Mouse (Mus musculus): ENCODE results near the gene Acsl5. TPM values are rescaled to one million over a fixed set of nuclear protein-coding genes. Genes with fewer than 3 reads are reported as not detected.

The Acsl5 gene
- polyA plus RNA-seq, 1 experiment from 2014 or later = 9.9 TPM

DNA sequence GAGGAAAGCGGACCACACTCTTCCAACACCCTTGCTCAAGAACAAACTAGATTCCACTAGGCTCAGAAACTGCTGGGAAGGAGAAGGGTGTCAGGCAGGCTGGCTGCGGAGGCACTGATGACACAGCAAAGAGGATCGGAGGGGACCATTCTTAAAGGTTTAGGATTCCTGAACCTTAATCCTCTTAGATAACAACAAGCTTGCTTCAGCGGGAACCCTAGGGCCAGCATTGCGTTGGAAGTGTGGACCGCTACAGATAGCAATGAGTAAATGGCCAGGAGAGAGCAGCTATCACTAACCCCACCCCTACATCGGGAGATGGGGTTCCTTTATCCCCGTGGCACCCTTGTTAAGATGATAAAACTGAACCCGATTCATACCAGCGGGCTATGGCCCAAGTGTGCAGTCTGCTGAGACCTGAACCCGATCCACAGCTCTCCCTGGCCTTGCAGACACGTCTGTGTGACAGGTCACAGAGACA, 33.0 kb upstream of the Acsl5 start:
- no peak; the same call in none of the 2 replicates for ATAC-seq (replicated peaks)
- Histone ChIP-seq H3K36me3 (no peaks in the 10 kb centered on the region), H3K9ac (replicated peaks) (peak overlapping the region; percentile 37), H3K9me3 (no peaks in the 10 kb centered on the region), H3K27ac (replicated peaks) (no peak overlapping the region), H3K27me3 (no peaks in the 10 kb centered on the region), H3K4me3 (peak overlapping the region; percentile 40), H3K4me2 (replicated peaks) (peak overlapping the region; percentile 51), H3K4me1 (no peaks in the 10 kb centered on the region)
- WGBS = 13% methylated on average over 12 of the region's 12 CpGs

DNA sequence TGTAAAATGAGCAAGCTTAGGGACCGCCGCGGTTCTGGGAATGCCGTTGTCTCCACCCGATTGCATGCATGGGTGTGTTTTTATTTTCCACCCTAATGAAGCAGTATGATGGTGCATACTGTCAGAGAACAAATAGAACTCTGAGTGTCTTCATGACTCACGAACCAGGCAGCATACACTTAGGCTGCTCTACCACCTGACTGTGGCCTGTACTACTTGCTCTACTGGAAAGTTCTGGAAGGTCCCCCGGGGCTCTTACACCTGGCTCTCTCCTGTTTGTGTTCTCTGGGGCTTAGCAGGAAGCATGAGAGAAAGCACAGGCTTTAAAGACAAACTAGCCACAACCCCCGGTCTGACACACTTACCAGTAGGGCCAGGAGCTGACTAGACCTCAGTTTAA, 32.4 kb upstream of the Acsl5 start:
- H3K27ac ChIP-seq (replicated peaks) = no peak overlapping the region
- H3K4me2 ChIP-seq (replicated peaks) = 0 out of 2 replicates have a peak overlapping the region, but pooled peaks have one; percentile 51
- no peaks in the 10 kb centered on the region for H3K36me3 ChIP-seq
- H3K4me3 ChIP-seq = no peak overlapping the region
- no peak for ATAC-seq (replicated peaks)
- H3K27me3 ChIP-seq = no peaks in the 10 kb centered on the region
- H3K9me3 ChIP-seq = no peaks in the 10 kb centered on the region
- 73% methylated on average over 8 of the region's 8 CpGs for WGBS
- H3K4me1 ChIP-seq = no peaks in the 10 kb centered on the region
- H3K9ac ChIP-seq (replicated peaks) = no peak overlapping the region

DNA sequence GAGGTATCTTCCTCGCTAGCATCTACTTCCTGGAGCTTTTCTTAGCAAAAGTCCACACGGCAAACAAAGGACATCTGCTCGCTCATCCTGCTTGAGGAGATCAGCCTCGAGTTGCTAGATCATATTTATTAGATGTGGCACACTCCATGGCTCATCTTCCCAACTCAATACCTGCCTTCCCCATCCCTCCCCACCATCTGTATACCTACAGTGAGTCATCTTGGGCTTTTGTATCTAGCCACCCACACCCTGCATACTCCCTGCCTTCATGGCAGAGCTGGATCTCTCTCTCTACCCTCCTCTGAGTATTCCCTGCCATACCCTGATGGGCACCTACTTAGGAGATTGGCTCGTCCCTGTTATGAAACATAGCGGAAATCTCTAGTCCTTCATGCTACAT, 30.5 kb upstream of the Acsl5 start:
- H3K4me2 ChIP-seq (replicated peaks) = no peak overlapping the region
- no peak overlapping the region for H3K9ac ChIP-seq (replicated peaks)
- WGBS = 86% methylated on average over 6 of the region's 6 CpGs
- H3K4me1 ChIP-seq = no peaks in the 10 kb centered on the region
- no peaks in the 10 kb centered on the region for H3K27me3 ChIP-seq
- no peak overlapping the region for H3K4me3 ChIP-seq
- H3K36me3 ChIP-seq = no peaks in the 10 kb centered on the region
- H3K27ac ChIP-seq (replicated peaks) = no peak overlapping the region
- H3K9me3 ChIP-seq = no peaks in the 10 kb centered on the region
- no peak for ATAC-seq (replicated peaks)

DNA sequence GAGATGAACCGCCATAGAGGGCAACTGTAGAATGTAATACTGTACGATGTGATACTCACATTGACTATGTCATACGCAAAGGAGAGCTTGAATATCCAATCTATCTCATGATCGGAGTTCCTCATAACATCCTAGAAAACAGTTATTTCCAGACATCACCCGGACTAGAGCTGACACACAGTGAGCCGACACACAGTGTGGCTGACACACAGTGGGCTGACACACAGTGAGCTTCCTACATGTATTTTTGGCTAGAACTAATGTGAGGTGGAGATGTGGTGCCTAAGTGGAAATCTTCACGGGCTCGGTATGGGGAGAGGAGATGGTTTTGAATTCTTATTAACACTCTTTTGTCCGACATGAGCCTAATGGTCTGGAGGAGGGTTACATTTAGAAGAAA, 29.5 kb upstream of the Acsl5 start:
- Histone ChIP-seq H3K27me3 (no peaks in the 10 kb centered on the region), H3K27ac (replicated peaks) (no peak overlapping the region), H3K9ac (replicated peaks) (no peak overlapping the region), H3K4me3 (no peak overlapping the region), H3K4me1 (no peaks in the 10 kb centered on the region), H3K36me3 (no peaks in the 10 kb centered on the region), H3K4me2 (replicated peaks) (no peak overlapping the region), H3K9me3 (no peaks in the 10 kb centered on the region)
- no peak for ATAC-seq (replicated peaks)
- 91% methylated on average over 9 of the region's 9 CpGs for WGBS

DNA sequence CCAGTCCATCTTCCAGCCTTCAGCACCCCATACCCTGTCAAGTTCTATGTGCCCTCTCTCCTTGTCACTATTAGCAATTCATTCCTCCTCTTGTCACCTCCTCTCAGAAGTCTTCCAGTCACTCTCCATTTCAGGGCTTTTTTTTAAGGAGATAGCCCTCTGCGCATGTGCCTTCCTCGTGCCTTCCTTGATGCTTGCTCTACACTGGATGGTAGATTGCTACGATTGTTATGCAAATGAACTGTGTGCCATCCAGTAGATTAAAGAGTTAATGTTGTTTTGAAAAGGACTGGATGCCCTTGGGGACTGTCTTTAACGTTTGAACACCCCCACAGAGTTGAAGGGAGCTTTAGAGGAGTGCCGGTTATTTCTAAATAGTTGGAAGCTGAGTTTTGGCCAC, 25.1 kb upstream of the Acsl5 start:
- no peaks in the 10 kb centered on the region for H3K36me3 ChIP-seq
- ATAC-seq (replicated peaks) = no peak
- no peak overlapping the region for H3K4me2 ChIP-seq (replicated peaks)
- H3K9me3 ChIP-seq = no peaks in the 10 kb centered on the region
- H3K4me1 ChIP-seq = no peaks in the 10 kb centered on the region
- no peak overlapping the region for H3K4me3 ChIP-seq
- H3K27ac ChIP-seq (replicated peaks) = no peak overlapping the region
- no peaks in the 10 kb centered on the region for H3K27me3 ChIP-seq
- WGBS = 61% methylated on average over 5 of the region's 5 CpGs
- no peak overlapping the region for H3K9ac ChIP-seq (replicated peaks)

DNA sequence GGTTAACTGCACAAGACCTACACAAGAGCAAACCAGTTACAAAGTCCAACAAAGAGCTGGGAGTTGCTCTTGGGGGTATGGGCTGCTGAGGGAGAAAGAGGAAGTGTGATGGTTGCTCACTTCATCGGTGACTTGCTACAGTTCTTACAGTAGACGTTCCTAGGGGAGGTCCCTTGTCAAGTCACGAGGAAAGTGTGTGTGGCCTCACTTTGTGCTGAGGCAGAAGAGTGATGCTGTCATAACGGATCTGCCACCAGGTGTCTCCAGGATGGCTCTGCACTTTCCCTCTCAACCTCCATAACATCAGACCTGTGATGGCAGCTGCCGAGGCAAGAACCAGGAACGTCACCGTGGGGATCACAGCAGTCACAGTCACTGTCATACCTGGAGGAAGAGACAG, 24.6 kb upstream of the Acsl5 start:
- Histone ChIP-seq H3K9me3 (no peaks in the 10 kb centered on the region), H3K4me1 (no peaks in the 10 kb centered on the region), H3K4me2 (replicated peaks) (no peak overlapping the region), H3K27me3 (no peaks in the 10 kb centered on the region), H3K27ac (replicated peaks) (no peak overlapping the region), H3K4me3 (no peak overlapping the region), H3K36me3 (no peaks in the 10 kb centered on the region), H3K9ac (replicated peaks) (no peak overlapping the region)
- ATAC-seq (replicated peaks) = no peak
- 88% methylated on average over 7 of the region's 7 CpGs for WGBS

DNA sequence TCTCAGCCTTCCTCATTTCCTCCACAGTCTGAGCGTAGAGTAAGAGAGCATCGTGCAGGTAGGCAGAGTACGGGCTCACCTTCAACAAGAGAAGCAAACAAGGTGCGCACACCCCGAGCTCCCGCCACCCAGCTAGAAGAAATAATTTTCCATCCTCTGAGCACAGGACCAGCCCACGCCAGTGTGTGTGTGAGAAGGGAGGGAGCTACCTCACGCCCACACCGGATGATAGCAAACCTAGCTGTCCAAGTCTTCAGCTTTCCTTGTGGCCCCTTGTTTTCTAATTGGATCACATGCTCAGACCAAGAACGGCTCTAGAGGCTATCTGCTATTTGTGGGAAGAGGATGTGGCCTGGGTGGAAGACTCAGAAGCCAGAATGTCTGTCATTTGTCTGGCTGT, 20.7 kb upstream of the Acsl5 start:
- no peaks in the 10 kb centered on the region for H3K27me3 ChIP-seq

DNA sequence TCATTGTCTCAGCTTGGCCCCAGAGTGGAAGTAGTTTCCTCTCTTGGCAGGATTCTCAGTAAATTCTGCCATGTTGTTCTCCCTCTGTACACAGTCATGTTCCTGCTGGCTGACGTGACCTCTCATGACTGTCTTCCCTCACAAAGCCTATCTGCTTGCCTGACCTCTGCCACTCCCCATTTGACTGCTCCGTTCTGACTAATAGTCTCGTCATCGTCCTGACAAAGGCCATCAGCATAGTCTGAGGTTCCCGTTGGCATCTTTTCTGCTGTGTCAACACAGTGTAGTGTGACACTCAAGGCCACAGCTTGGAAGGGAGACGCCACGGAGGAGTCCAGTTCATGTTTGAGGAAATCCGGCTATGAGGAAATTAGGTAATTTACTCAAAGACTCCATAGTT, 19.6 kb upstream of the Acsl5 start:
- no peaks in the 10 kb centered on the region for H3K4me1 ChIP-seq
- H3K27ac ChIP-seq (replicated peaks) = no peak overlapping the region
- H3K9me3 ChIP-seq = no peaks in the 10 kb centered on the region
- no peak overlapping the region for H3K9ac ChIP-seq (replicated peaks)
- WGBS = 72% methylated on average over 8 of the region's 8 CpGs
- no peak for ATAC-seq (replicated peaks)
- no peak overlapping the region for H3K4me2 ChIP-seq (replicated peaks)
- no peaks in the 10 kb centered on the region for H3K27me3 ChIP-seq
- H3K36me3 ChIP-seq = no peaks in the 10 kb centered on the region
- no peak overlapping the region for H3K4me3 ChIP-seq

More for the DNA sequence above, 20.7 kb upstream of the Acsl5 start:
- H3K4me2 ChIP-seq (replicated peaks) = no peak overlapping the region
- WGBS = 84% methylated on average over 10 of the region's 10 CpGs
- H3K4me1 ChIP-seq = no peaks in the 10 kb centered on the region
- no peaks in the 10 kb centered on the region for H3K36me3 ChIP-seq
- no peak overlapping the region for H3K27ac ChIP-seq (replicated peaks)
- H3K9ac ChIP-seq (replicated peaks) = no peak overlapping the region
- H3K9me3 ChIP-seq = no peaks in the 10 kb centered on the region
- no peak overlapping the region for H3K4me3 ChIP-seq
- no peak for ATAC-seq (replicated peaks)

DNA sequence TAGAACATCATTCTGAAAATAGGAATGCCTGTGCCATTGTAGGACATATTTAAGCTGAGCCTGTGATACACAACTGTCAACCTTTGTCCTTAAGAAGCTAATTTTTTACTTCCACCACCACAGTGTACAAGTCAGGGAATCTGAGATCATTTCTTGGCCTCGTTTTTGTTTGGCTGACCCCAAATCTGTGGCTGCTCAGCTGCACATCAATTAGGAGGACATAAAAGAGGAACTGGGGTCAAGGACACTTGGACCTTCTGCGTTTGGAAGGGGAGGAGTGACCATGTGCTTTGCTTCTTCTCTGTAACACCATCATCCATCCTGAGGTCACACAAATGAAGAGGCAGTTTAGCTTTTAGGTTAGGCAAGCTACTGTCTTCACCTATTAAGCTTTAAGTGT, 15.7 kb upstream of the Acsl5 start:
- Histone ChIP-seq H3K4me1 (no peaks in the 10 kb centered on the region), H3K36me3 (no peaks in the 10 kb centered on the region), H3K4me2 (replicated peaks) (no peak overlapping the region), H3K4me3 (no peak overlapping the region), H3K9ac (replicated peaks) (no peak overlapping the region), H3K27ac (replicated peaks) (no peak overlapping the region), H3K9me3 (no peaks in the 10 kb centered on the region), H3K27me3 (no peaks in the 10 kb centered on the region)
- WGBS = 52% methylated on average over 2 of the region's 2 CpGs
- no peak for ATAC-seq (replicated peaks)

DNA sequence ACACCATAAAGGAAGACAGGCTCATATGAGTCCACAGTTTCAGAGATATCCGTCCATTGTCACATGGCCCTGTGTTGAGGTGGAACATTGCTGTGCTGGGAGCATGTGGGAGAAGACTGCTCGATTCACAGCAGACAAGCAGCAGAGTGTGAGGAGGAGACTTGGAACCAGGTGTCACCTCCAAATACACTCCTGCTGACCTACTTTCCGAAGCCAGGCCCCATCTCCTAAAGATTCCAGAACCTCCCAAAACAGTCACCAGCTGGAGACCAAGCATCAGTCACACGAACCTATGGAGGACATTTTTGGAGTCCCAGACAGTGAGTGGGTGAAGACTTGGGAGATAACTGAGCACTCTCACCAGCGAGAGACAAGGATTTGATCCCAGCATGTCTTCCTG, 15.2 kb upstream of the Acsl5 start:
- Histone ChIP-seq H3K27ac (replicated peaks) (no peak overlapping the region), H3K4me2 (replicated peaks) (no peak overlapping the region), H3K9me3 (no peaks in the 10 kb centered on the region), H3K4me3 (no peak overlapping the region), H3K4me1 (no peaks in the 10 kb centered on the region), H3K36me3 (no peaks in the 10 kb centered on the region), H3K9ac (replicated peaks) (no peak overlapping the region), H3K27me3 (no peaks in the 10 kb centered on the region)
- no peak for ATAC-seq (replicated peaks)
- 87% methylated on average over 5 of the region's 5 CpGs for WGBS

DNA sequence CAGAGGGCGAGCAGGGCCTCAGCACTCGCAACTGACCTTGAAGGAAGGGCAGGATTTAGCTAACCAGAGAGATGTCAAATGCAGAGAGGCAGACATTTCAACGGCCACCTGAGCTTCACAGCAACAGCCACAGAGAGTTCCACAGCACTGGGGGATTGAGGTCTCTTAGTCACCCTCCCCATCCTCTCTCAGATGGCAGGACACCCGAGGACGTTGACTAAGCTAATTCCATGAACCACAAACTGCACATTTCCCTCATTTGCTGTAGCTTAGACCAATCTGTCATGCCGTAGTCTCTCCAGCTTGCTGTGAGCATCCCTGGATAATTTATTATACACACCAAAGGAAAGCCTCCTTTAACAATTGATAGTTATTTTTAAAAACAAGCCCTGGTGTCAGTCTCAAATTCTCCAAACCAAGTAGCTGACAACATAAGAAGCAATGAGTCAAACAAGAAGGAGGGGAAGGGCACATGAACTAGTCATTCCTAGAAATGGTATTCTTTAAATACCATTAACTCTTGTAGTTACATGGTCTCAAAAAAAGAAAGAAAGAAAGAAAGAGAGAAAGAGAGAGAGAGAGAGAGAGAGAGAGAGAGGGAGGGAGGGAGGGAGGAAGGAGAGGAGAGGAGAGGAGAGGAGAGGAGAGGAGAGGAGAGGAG, 11.8 kb upstream of the Acsl5 start:
- ATAC-seq (replicated peaks) = no peak
- Histone ChIP-seq H3K27ac (replicated peaks) (no peak overlapping the region), H3K27me3 (no peaks in the 10 kb centered on the region), H3K36me3 (no peaks in the 10 kb centered on the region), H3K4me1 (no peaks in the 10 kb centered on the region), H3K4me2 (replicated peaks) (no peak overlapping the region), H3K9ac (replicated peaks) (no peak overlapping the region), H3K9me3 (no peaks in the 10 kb centered on the region), H3K4me3 (no peak overlapping the region)
- WGBS = 90% methylated on average over 6 of the region's 6 CpGs

DNA sequence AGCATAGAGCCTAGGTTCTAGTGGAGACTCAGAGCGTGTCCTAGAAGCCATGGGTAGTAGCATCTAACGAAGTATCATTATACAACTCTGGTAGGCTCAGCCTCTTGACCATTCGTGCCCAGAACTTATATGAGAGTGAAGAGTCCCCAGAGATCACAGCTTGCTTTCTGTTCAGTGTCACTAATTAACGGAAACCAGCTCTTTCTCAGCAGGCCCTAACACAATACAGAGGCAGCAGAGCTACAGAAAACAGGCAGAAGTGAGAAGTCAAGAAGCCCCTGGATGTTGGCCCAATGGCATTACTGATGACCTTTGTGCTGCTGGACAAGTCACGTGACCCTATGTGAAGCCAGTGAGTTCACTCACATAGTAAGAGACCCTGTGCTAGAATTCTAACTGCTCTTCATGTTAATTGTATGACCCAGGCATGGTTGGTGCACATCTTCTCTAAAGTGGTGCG, 10.5 kb upstream of the Acsl5 start, which contains the start of gene Gucy2g:
Gene Gucy2g, minus strand, starts transcription at position 51 of the 460 bp plus-strand sequence.
- Histone ChIP-seq H3K36me3 (no peaks in the 10 kb centered on the region), H3K27ac (replicated peaks) (no peak within 1 kb of the TSS), H3K27me3 (no peaks in the 10 kb centered on the region), H3K4me3 (no peak within 1 kb of the TSS), H3K9ac (replicated peaks) (no peak within 1 kb of the TSS), H3K9me3 (no peaks in the 10 kb centered on the region), H3K4me1 (no peaks in the 10 kb centered on the region), H3K4me2 (replicated peaks) (no peak within 1 kb of the TSS)
- 67% methylated on average over 6 of the region's 6 CpGs for WGBS
- no peak for ATAC-seq (replicated peaks)

DNA sequence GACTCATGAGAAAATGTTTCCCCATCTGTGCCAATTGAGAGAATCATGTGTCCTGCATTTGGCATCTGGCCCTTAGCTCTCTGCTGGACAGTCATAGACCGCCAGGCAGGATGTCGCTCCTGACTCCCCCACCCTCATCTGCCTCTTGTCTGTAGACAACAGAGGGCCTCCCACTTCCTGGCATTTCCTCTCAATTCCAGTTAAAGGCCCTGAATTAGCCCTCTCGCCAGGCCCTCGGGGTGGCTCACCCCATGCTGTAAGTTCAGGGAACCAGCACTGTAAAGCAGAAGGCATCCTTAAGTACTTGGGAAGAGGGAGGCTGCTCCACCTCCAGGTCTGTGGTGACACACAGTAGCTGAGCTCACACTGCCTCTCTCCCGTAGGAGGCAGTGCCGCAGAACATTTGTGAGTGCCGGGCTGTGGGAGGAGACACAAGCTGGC, 6.9 kb upstream of the Acsl5 start:
- Histone ChIP-seq H3K27ac (replicated peaks) (no peak overlapping the region), H3K4me3 (no peak overlapping the region), H3K36me3 (no peaks in the 10 kb centered on the region), H3K4me2 (replicated peaks) (no peak overlapping the region), H3K27me3 (no peaks in the 10 kb centered on the region), H3K4me1 (no peaks in the 10 kb centered on the region), H3K9ac (replicated peaks) (no peak overlapping the region), H3K9me3 (no peaks in the 10 kb centered on the region)
- WGBS = 34% methylated on average over 7 of the region's 7 CpGs
- no peak for ATAC-seq (replicated peaks)
